Mouse (Mus musculus) C2C12 (cell line): ENCODE measurements at regions not wholly inside any gene's neighbourhood (a gene's known extent, or its start where the extent isn't known, plus 50 kb on each side); places are given as distances from the start of the nearest gene placed in this dataset.

Experiments used
- CTCF ChIP-seq: IDR thresholded peaks from one replicate; pipeline ENCODE4 v1.5.1; 2011; ENCODE audit not compliant: control insufficient read depth, insufficient read depth, insufficient read length
- USF1 ChIP-seq: IDR thresholded peaks from one replicate; pipeline ENCODE4 v1.6.1; 2011; ENCODE audit warnings: low read depth, mild to moderate bottlenecking, control low read depth, moderate library complexity

- no peak for TF ChIP-seq CTCF
- TF ChIP-seq USF1: no peak
Observed at GRCm38 (mm10) chr13:91296521-91297160, 72.9 kb upstream of the Atg10 start.
